Mouse (Mus musculus): Measurements from ENCODE around the gene Odf4.

DNA sequence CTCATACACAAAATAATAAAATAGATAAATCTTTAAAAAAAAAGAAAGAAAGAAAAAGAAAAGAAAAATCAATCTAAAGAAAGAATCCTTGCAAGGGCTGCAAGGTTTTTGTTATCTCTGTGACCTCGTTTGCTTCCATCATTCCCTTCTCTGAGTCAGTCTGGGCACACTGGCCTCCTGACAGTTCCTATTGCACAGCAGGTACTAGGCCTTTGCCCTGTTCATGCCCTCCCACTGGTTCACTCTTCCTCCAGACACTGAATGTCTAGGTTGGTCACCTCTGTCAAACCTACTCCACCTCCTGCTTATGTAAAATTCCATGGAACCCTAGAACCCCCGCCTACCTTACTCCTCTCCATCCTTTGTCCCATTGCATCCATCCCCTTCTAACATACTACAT is 18.4 kb upstream of the Odf4 start:
- TF ChIP-seq CTCF (IDR thresholded peaks at IDR 0.05; ENCODE audit: borderline replicate concordance, extremely low read depth, insufficient read depth, insufficient read length): no peak
- no peak for TF ChIP-seq POLR2A (IDR thresholded peaks at IDR 0.05; ENCODE audit: borderline replicate concordance, extremely low read depth, insufficient read depth, insufficient read length, poor library complexity, severe bottlenecking)
